Mouse (Mus musculus): Measurements from ENCODE around the gene Fance. TPM values are rescaled to one million over a fixed set of nuclear protein-coding genes. Genes with fewer than 3 reads are reported as not detected.

Gene Fance
- total and polyA plus RNA-seq, 2 experiments from 2014 or later: 26.1 to 33.4 TPM

- H3K9me3 ChIP-seq (ENCODE audit: low read length): no peaks in the 10 kb centered on the region
- H3K4me2 ChIP-seq (ENCODE audit: low read depth, low read length, poor library complexity, severe bottlenecking): no peak overlapping the region
- 64% methylated on average over 17 of the region's 17 CpGs for WGBS
- no peak overlapping the region for H3K27ac ChIP-seq (ENCODE audit: low read depth, low read length)
- no peak overlapping the region for H3K4me3 ChIP-seq (ENCODE audit: low read depth, low read length)
- no peak overlapping the region for H3K9ac ChIP-seq (replicated peaks; ENCODE audit: low read length, poor library complexity, severe bottlenecking)
- ATAC-seq (ENCODE audit: low FRiP score) (no peak), DNase-seq (ENCODE audit: low spot score) (no peak)
- H3K27me3 ChIP-seq (ENCODE audit: insufficient read depth, low read length): no peaks in the 10 kb centered on the region
- H3K4me1 ChIP-seq (ENCODE audit: insufficient read depth, low read length): no peaks in the 10 kb centered on the region
- peaks cover 6% of the 10 kb centered on the region; the same call in 1 of the 2 replicates for H3K36me3 ChIP-seq (ENCODE audit: insufficient read depth, low read length)
- TF ChIP-seq CTCF (IDR thresholded peaks at IDR 0.05): no peak
Observed at GRCm38 (mm10) chr17:28294449-28295333, 18.6 kb upstream of the Fance start.

DNA sequence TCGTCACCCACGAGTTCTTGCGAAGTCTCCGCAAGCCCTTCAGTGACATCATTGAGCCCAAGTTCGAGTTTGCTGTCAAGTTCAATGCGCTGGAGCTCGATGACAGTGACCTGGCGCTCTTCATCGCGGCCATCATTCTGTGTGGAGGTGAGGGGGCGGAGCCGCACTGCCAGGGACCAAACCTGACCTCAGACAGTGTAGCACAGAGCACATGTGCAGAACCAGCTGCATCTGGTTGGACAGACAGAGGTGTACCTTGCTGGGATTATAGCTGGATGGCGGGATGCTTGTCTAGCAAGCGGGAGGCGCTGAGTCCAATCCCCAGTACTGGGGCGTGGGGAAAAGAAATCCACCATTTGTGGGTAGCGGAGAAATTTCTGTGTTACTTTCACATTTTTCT lies 14.4 kb upstream of the Fance start:
- no peaks in the 10 kb centered on the region for H3K27me3 ChIP-seq (ENCODE audit: insufficient read depth, low read length)
- no peaks in the 10 kb centered on the region for H3K4me1 ChIP-seq (ENCODE audit: insufficient read depth, low read length)
- no peaks in the 10 kb centered on the region for H3K9me3 ChIP-seq (ENCODE audit: low read length)
- no peak overlapping the region for H3K9ac ChIP-seq (replicated peaks; ENCODE audit: low read length, poor library complexity, severe bottlenecking)
- DNase-seq (ENCODE audit: low spot score) (no peak), ATAC-seq (ENCODE audit: low FRiP score) (no peak)
- no peak for TF ChIP-seq CTCF (IDR thresholded peaks at IDR 0.05)
- no peak overlapping the region for H3K27ac ChIP-seq (ENCODE audit: low read depth, low read length)
- peaks cover 6% of the 10 kb centered on the region; the same call in 1 of the 2 replicates for H3K36me3 ChIP-seq (ENCODE audit: insufficient read depth, low read length)
- H3K4me2 ChIP-seq (ENCODE audit: low read depth, low read length, poor library complexity, severe bottlenecking): no peak overlapping the region
- WGBS: 95% methylated on average over 17 of the region's 17 CpGs
- H3K4me3 ChIP-seq (ENCODE audit: low read depth, low read length): no peak overlapping the region

DNA sequence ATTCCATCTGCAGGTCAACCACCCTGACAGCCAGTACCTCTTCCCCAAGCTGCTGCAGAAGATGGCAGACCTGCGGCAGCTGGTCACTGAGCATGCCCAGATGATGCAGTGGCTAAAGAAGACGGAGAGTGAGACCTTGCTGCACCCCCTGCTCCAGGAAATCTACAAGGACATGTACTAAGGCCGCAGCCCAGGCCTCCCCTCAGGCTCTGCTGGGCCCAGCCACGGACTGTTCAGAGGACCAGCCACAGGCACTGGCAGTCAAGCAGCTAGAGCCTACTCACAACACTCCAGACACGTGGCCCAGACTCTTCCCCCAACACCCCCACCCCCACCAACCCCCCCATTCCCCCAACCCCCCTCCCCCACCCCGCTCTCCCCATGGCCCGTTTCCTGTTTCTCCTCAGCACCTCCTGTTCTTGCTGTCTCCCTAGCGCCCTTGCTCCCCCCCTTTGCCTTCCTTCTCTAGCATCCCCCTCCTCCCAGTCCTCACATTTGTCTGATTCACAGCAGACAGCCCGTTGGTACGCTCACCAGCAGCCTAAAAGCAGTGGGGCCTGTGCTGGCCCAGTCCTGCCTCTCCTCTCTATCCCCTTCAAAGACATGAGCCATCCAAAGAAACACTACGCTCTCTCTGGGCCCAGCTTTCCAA lies 13.5 kb upstream of the Fance start:
- H3K27ac ChIP-seq (ENCODE audit: low read depth, low read length): no peak overlapping the region
- DNase-seq (ENCODE audit: low spot score) (no peak), ATAC-seq (ENCODE audit: low FRiP score) (0 out of 2 replicates have a peak, but pooled peaks have one; percentile 27)
- H3K4me3 ChIP-seq (ENCODE audit: low read depth, low read length): no peak overlapping the region
- H3K9me3 ChIP-seq (ENCODE audit: low read length): no peaks in the 10 kb centered on the region
- no peak overlapping the region for H3K4me2 ChIP-seq (ENCODE audit: low read depth, low read length, poor library complexity, severe bottlenecking)
- no peaks in the 10 kb centered on the region for H3K27me3 ChIP-seq (ENCODE audit: insufficient read depth, low read length)
- H3K36me3 ChIP-seq (ENCODE audit: insufficient read depth, low read length): peaks cover 6% of the 10 kb centered on the region; the same call in 1 of the 2 replicates
- no peak for TF ChIP-seq CTCF (IDR thresholded peaks at IDR 0.05)
- H3K9ac ChIP-seq (replicated peaks; ENCODE audit: low read length, poor library complexity, severe bottlenecking): no peak overlapping the region
- no peaks in the 10 kb centered on the region for H3K4me1 ChIP-seq (ENCODE audit: insufficient read depth, low read length)
- 55% methylated on average over 8 of the region's 11 CpGs for WGBS

DNA sequence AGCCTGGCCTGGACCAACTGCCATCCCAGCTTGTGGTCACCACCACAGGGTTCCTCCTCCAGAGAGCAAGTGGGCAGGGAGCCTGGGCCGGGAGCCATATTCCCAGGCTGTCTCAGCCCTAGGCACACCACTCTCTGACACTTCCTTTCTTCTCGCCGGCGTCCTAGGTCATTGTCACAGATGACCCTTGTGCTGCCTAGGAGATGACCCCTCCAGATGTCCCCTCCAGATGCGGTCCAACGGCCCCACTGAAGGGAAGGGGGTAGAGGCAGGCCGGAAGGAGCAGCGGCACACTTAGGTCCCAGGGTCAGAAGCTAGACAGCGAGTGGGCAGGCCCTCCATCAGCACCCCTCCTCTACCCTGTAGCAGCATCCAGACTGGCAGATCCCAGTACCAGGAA lies 13.0 kb upstream of the Fance start:
- 43% methylated on average over 9 of the region's 9 CpGs for WGBS
- Histone ChIP-seq H3K4me3 (ENCODE audit: low read depth, low read length) (no peak overlapping the region), H3K27me3 (ENCODE audit: insufficient read depth, low read length) (no peaks in the 10 kb centered on the region), H3K9me3 (ENCODE audit: low read length) (no peaks in the 10 kb centered on the region), H3K27ac (ENCODE audit: low read depth, low read length) (no peak overlapping the region), H3K36me3 (ENCODE audit: insufficient read depth, low read length) (peaks cover 6% of the 10 kb centered on the region; the same call in 1 of the 2 replicates), H3K9ac (replicated peaks; ENCODE audit: low read length, poor library complexity, severe bottlenecking) (no peak overlapping the region), H3K4me1 (ENCODE audit: insufficient read depth, low read length) (no peaks in the 10 kb centered on the region), H3K4me2 (ENCODE audit: low read depth, low read length, poor library complexity, severe bottlenecking) (no peak overlapping the region)
- no peak; the same call in 1 of the 2 replicates for ATAC-seq (ENCODE audit: low FRiP score)
- TF ChIP-seq CTCF (IDR thresholded peaks at IDR 0.05): no peak
- DNase-seq (ENCODE audit: low spot score): no peak

DNA sequence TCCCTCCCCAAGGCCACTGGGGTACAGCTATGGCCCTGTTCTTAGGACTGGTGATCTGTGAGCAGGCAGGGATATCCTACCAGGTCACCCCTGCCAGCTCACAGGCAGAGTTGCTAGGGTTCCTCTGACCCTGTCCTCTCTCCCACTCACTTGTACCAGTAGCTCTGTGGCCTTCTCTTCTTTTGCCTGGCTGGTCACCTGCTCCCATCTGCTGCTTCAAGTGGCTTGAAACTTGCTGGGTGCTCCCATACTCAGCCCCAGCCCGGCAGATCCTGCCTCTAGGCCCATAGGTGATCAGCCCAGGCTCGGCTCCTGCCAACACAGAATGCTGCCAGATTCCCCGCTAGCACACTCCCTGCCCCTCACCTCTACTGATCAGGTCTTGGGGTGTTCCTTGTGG lies 12.5 kb upstream of the Fance start:
- H3K4me3 ChIP-seq (ENCODE audit: low read depth, low read length): no peak overlapping the region
- H3K4me2 ChIP-seq (ENCODE audit: low read depth, low read length, poor library complexity, severe bottlenecking): no peak overlapping the region
- no peaks in the 10 kb centered on the region for H3K4me1 ChIP-seq (ENCODE audit: insufficient read depth, low read length)
- H3K9me3 ChIP-seq (ENCODE audit: low read length): no peaks in the 10 kb centered on the region
- peaks cover 6% of the 10 kb centered on the region; the same call in 1 of the 2 replicates for H3K36me3 ChIP-seq (ENCODE audit: insufficient read depth, low read length)
- no peak overlapping the region for H3K27ac ChIP-seq (ENCODE audit: low read depth, low read length)
- H3K27me3 ChIP-seq (ENCODE audit: insufficient read depth, low read length): no peaks in the 10 kb centered on the region
- DNase-seq (ENCODE audit: low spot score): no peak
- 65% methylated on average over 3 of the region's 3 CpGs for WGBS
- 0 out of 2 replicates have a peak overlapping the region, but pooled peaks have one; percentile 4 for H3K9ac ChIP-seq (replicated peaks; ENCODE audit: low read length, poor library complexity, severe bottlenecking)
- ATAC-seq (ENCODE audit: low FRiP score): no peak
- TF ChIP-seq CTCF (IDR thresholded peaks at IDR 0.05): no peak

- Histone ChIP-seq H3K9ac (replicated peaks; ENCODE audit: low read length, poor library complexity, severe bottlenecking) (no peak overlapping the region), H3K4me3 (ENCODE audit: low read depth, low read length) (no peak overlapping the region), H3K4me2 (ENCODE audit: low read depth, low read length, poor library complexity, severe bottlenecking) (no peak overlapping the region), H3K4me1 (ENCODE audit: insufficient read depth, low read length) (no peaks in the 10 kb centered on the region), H3K9me3 (ENCODE audit: low read length) (no peaks in the 10 kb centered on the region), H3K27ac (ENCODE audit: low read depth, low read length) (no peak overlapping the region), H3K36me3 (ENCODE audit: insufficient read depth, low read length) (no peaks in the 10 kb centered on the region), H3K27me3 (ENCODE audit: insufficient read depth, low read length) (no peaks in the 10 kb centered on the region)
- DNase-seq (ENCODE audit: low spot score): no peak
- 53% methylated on average over 10 of the region's 10 CpGs for WGBS
- no peak for TF ChIP-seq CTCF (IDR thresholded peaks at IDR 0.05)
- ATAC-seq (ENCODE audit: low FRiP score): no peak
Observed at GRCm38 (mm10) chr17:28305172-28305571, 8.1 kb upstream of the Fance start.
